Mouse (Mus musculus) layer of hippocampus, adult 9-11 months (tissue): ENCODE results near the gene Actl6b.
"Not testable (repeated sequence)": the region's sequence is repeated elsewhere in the genome, so short reads cannot be mapped to it uniquely, and the experiment has no call there.

Experiments used
- DNase-seq: peaks from one replicate; pipeline ENCODE4 v3.0.0; 2022

Gene Actl6b

DNA sequence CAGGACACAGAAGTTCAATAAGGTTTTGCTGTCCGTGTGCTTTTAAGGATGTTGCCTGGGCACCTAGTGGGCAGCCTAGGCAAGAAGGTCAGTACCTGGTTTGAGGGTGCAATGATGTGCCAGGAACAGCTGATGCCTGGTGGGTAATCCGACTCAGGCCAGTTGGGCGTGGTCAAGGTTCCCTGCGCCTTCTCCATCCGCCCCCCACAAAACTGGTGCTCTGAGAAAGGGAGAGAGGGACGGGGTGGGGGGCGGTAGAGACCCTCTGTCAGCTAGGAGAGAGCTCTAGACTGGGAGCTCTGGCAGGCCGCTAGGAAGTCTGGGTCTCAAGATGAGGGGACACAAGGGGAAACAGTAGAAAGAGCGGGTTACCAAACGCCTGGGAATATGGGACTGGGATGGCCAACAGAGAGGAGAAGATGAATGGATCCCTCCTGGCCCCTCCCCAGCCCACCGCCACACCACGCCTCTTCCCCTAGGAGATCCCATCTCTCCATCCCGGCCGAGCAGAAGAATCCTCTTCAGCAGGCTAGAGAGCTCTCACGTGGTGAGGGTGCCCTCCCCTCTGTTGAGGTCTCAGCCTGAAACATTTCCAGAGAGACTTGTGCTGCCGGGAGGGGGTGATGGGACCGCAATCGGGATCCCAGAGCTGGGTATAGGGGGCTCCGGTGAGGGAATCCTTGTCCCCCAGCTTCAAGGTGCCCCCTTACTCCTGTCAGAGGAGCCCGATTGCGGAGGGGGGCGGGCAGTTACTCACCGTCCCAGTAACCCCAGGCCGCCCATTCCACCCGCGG is 54.7 kb downstream of the Actl6b start:
- DNase-seq: no peak

DNA sequence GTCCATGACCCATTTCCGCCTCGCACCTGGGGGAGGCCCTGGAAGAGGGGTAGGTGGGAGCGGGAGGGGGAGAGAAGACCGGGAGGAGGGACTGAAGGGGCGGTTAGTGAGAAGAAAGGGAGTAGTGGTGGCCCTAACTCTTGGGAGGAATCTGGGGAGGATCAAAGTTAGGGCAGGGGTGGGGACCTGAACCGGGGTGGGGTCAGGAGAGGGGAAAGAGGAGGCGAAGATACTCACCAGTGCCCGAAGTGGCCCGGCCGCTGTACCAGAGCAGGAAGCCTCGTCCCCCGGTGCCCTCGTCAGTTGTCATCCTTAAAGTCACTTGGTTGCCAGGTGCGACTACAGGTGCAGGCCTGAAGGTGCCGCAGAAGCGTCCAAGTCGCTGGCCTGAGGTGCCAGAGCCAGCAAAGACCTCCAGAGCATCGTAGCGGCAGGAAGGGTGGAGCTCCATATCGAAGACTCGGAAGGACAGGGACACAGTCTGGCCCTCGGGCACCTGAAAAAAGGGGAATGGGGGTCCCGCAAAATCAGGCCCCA is 55.4 kb downstream of the Actl6b start:
- no peak for DNase-seq

DNA sequence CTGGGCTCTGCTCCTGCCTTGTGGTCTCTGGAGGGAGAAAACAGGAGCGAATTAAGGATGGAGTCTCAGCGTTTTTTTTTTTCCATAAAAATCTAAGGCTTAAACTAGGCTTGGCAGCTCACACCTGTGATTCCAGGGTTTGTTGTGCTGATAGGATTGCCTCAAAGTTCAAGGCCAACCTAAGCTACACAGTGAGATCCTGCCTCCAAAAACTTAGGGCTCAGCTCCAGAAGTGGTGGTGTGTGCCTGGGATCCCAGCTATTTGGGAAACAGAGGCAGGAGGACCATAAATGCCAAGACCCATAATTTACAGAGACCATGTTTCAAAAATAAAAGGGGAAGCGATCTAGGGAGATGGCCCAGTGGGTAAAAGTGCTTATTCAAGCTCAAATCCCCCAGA is 56.0 kb downstream of the Actl6b start:
- no peak for DNase-seq

DNA sequence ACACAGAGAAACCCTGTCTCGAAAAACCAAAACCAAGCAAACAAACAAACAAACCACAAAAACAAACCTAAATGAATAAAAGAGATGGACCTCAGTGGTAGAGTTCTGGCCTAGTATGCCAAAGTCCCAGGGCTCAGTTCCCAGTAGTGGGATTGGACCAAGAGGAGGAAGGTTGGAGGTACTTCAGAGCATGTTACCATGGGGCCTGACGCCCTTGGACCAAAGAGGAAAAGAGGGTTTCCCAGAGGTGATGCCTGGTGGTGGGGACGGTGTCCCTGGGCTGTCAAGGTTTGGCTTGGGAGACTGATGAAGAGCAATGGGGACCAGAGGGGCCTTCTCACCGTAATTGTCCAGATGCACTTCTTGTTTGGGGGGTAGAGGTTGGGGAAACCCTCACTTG is 56.7 kb downstream of the Actl6b start:
- no peak for DNase-seq

DNA sequence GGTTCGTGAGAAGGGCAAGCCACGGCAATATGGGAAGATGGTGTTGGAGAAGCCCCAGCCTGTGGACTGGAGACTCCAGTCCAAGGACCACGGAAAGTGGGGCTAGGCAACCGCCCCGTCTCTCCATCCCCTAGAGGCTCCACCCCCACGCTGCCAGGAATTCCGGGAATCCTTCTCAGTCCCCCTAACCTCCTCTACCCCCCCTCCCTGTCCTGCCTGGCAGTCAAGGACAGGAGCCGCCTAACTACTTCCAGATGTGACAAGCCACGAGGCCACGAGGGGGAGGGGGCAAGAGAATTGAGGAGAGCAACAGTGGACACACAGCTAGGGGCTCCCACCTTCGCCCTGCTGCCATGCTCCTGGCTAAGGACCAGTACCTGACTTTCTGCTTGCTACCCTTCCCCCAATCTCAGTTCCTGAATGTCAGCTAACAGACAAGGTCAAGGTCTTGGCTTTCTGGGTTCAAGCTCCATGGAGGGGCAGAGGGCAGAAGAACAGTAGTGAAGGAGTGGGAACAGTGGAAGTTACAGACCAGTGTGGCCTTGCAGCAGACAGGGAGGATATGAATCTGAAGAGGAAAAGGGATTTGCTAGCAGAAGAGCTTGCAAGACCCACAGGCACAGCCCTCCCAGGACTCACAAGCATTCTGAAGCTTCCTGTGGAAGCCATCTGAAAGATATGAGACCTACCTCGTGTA is 57.4 kb downstream of the Actl6b start:
- DNase-seq: no peak

DNA sequence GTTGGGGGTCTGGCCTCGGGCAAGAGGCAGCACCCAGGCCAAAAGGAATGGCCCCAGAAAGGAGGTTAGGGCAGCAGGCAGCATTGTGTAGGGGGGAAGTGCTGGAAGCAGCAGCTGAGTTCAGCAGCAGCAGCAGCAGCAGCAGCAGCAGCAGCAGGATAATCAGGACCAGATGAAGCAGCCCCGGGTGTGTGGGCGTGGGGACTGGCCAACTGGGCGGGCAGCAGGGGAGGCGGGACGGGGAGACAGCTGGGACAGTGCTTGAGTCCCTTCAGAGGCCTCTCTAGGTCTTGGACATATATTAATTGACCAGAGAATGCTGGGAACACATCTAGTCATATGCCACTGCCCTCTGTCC is 57.9 kb downstream of the Actl6b start:
- no peak for DNase-seq

DNA sequence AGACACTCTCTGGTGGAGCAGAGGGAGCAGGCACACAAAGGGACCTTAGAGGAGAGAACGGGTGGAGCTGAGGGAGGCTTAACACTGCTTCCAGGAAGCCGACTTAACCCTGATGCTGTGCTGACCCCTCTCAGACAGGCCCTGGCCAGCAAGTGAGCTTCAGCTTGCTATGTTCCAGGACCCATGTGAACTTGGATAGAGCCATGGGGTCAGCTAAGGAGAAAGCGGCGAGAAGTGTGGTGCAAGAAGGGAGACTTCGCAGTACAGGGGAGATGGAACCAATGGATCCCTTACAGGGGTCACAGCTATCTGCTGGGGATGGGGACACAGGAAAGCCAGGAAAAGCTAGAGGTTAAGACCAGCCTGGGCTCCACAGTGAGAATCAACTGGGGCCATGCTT is 59.8 kb downstream of the Actl6b start:
- DNase-seq: no peak

DNA sequence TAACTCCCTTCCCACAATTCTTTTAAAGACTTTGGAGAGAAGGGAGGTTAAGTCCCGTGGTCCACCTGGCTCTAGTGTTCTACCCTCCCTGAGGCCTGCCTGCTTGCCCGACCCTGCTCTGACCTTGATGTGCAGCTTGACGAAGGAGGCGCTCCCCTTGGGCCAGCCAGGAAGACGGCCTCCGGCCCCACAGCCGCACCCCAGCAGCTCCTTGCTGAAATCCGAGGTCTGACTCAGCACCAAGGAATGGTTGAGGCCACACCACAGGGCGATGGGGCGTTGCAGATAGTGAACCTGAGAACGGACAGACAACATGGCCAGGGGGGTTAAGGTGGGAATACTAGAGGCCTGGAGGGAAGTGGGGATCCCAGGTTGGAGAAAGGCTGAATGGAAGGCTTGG is 60.2 kb downstream of the Actl6b start, which contains the start of gene Pcolce:
Pcolce (minus strand) TSS at position 235 of the 400 bp plus-strand sequence.
- DNase-seq: no peak

DNA sequence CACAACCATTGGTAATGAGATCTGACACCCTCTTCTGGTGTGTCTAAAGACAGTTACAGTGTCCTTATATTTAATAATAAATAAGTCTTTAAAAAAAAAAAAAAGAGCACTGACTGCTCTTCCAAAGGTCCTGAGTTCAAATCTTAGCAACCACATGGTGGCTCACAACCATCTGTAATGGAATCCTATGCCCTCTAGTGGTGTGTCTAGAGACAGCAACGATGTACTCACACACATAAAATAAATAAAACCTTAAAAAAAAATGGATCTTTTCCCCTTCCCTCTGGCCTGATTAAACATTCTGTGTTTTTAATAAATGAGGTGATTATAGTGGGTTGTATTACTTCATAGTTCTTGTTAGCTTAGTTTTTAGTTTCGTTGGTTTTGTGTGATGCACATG is 61.6 kb downstream of the Actl6b start:
- DNase-seq: not testable (repeated sequence)

DNA sequence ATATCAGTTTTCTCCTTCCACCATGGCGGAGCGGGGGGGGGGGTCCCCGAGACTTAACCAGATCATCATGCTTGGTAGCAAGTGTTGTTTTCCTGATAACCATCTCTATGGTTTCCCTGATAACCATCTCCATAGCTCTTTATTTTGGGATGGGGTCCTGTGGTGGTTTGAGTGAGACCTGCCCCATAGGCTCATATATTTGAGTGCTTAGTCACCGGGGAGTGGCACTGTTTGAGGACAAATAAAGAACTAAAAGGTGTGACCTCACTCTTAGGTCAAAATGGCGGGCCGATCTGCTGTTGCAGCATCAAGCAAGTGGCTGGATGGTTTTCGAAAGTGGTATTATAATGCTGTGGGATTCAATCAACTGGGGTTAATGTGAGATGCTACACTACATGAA is 62.0 kb downstream of the Actl6b start:
- no peak for DNase-seq
